Mouse (Mus musculus): ENCODE measurements at regions not wholly inside any gene's neighbourhood (a gene's known extent, or its start where the extent isn't known, plus 50 kb on each side); places are given as distances from the start of the nearest gene placed in this dataset.

DNA sequence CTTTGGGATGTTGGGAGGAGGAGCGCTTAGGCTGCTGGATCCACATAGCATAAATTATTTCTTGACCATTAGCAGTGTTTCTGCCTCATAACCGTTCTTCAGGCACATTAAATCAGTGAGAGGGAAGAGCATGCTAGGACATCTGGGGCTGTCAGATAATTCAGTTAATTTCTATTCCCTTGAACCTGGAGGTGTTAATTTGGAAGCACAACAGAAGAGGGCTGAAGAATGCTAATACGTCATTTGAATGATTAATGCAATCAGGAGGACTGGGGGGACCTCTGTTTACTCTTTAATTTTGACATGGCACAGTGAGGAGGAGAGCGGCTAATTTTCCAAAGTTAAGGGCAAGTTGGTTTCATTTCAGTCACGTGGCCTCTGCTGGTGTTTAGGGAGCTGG is 294.8 kb downstream of the Bcl11a start:
- no peak for DNase-seq (ENCODE audit: low read depth in 2 of 2, low spot score in 2 of 2)

DNA sequence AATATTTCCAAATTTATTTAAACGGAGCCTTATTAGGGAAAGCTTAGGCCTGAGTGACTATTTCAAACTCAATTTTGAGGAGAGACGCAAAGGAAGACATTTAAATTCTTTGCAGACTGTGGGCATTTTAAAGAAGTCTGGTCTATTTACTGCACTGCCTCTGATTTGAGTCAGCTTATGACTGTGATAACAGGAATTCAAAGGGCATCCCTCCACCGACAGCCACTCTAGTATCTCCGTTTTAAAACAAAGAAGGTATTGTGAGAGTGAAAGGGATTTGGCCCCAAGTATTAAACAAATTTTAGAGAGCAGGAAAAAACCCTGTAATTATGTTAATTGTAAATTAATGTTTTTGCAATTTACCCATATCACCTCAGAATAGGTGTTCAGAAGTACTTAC is 295.4 kb downstream of the Bcl11a start:
- no peak for DNase-seq (ENCODE audit: low read depth in 2 of 2, low spot score in 2 of 2)

DNA sequence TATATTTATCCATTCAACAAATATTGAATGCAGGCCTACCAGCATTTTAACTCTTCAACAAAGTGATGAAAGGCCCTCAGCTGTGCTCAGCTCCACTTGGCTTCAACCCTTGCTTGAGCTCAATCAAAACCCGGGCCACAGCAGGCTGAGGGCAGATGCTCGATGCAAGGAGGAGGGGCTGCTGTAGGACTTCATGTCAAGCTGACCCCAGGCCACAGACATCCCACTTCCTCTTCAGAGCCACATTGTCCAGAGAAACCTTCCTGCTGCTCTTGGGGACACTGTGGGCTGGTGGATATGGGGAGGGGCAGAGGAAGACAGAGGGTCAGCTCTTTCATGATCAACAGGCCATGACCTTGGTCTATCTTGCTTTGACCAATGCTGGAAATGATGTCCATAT is 299.7 kb downstream of the Bcl11a start:
- DNase-seq (ENCODE audit: low read depth in 2 of 2, low spot score in 2 of 2) = no peak

DNA sequence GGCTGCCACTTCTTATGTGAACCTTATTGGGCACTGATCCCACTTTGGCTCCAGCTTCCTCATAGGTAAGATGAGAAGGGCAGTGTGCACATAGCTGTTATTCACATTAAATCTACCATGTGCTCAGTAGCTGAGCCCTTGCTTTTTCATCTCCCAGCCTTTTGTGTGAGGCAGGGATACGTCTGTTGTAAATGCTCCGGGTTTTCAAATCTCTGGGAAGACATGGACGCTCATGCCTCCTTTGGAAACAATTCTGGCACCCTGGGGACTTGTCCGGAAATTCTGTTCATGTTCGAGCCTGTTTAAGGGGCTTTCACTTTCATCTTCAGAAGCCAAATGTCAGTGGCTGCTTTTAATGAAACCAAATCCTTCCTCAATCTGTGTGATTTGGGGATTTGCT is 312.7 kb downstream of the Bcl11a start:
- no peak for DNase-seq (ENCODE audit: low read depth in 2 of 2, low spot score in 2 of 2)

GRCm38 (mm10) chr11:24391385-24391784 is 313.5 kb downstream of the Bcl11a start:
- DNase-seq (ENCODE audit: low read depth in 2 of 2, low spot score in 2 of 2) = no peak

DNA sequence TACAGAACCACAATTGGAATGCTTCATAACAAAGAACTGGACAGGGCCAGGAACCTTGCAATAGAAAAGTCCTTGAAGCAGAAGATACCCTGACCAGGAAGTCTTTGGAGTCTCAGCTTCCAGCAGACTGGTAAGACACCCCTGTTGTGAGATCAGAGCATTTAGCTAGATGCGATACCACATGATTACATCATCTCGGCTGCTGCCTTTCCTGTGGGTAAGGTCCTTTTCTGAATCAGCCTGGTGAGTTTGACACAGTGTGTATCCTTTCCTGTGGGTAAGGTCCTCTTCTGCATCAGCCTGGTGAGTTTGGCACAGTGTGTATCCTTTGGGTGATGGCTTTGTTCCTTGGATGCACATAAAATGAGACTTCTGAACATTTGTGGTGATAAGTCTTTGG is 317.6 kb downstream of the Bcl11a start:
- DNase-seq (ENCODE audit: low read depth in 2 of 2, low spot score in 2 of 2) = no peak

DNA sequence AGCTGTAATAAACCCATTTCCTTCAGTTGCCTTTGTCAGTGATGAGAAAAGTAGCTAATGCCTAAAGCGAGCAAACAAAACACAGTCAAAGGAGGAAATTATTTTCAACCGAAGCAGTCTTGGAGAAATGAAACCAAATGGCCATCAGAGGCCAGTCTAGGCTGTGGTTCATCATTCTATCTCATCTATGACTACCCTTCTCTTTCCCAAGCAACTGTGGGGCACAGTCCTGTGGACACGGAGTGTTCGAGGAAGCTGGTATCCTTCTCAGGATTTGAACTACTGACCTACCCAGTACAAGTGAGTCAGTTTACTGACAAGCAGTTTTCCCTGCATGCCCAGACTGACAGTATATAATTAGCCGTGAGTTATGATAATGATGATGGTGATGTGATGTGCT is 319.1 kb downstream of the Bcl11a start:
- no peak for DNase-seq (ENCODE audit: low read depth in 2 of 2, low spot score in 2 of 2)

DNA sequence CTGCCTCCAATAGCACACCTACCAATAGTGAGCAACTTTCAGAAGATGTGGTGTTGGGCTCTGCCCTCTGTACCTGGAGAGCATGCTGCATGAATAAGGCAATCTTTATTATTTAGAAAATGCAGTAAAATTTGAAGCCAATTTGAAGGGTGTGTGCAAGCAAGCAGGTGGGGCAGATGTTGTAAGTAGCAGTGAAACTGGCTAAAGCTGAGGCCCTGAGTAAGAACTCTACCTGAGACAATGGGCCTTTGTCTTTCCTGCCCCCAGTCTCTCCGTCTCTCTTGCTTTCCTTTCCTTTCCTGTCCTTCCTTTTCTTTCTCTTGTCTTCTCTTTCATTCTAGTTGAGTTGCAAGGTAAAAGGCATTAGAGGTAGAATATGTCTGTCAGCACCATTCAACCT is 319.9 kb downstream of the Bcl11a start:
- DNase-seq (ENCODE audit: low read depth in 2 of 2, low spot score in 2 of 2) = no peak

DNA sequence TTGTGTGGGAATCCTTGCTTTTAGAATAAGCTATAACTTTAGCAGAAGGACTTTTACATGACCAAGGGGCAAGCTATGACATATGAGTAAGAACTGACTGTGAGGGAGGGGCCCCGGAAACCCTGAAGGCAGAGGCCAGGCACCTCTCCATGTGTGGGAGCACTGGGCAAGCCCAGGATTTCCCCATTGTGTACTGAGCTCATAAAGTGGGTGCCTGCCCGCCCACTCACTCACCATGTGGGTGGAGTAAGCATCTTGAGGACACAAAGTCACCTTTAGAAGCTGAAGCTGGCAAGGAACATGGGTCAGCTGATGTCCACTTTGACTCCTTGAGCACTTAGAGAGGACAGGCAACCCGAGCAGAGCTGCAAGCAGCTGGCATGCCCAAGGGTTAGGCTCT is 323.3 kb downstream of the Bcl11a start:
- DNase-seq (ENCODE audit: low read depth in 2 of 2, low spot score in 2 of 2) = no peak

GRCm38 (mm10) chr11:24402127-24402526 is 324.3 kb downstream of the Bcl11a start:
- no peak for DNase-seq (ENCODE audit: low read depth in 2 of 2, low spot score in 2 of 2)

DNA sequence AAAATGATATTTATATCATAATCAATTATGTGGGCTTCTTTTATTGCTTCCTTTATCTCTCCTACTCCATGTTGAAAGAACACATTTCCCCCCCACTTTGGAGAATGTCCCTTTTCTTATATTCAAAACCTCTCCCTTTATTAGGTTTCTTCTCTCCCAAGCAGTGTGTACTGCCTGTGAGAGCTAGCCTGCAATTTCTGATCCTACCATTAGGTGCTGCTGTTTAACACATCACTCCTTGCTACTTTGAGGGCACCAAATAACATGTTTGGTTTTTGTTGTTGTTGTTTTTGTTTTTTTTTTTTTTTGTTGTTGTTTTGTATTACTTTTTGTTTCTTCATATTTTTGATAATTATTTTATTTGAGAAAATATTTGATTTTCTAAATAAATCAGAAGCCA is 336.9 kb downstream of the Bcl11a start:
- no peak for DNase-seq (ENCODE audit: low read depth in 2 of 2, low spot score in 2 of 2)

GRCm38 (mm10) chr11:24422066-24422775 is 344.4 kb downstream of the Bcl11a start:
- no peak for DNase-seq (ENCODE audit: low read depth in 2 of 2, low spot score in 2 of 2)

GRCm38 (mm10) chr11:24423278-24423677 is 345.4 kb downstream of the Bcl11a start:
- DNase-seq (ENCODE audit: low read depth in 2 of 2, low spot score in 2 of 2) = no peak

- DNase-seq (ENCODE audit: low read depth in 2 of 2, low spot score in 2 of 2) = no peak
Measured at GRCm38 (mm10) chr11:24426995-24427883, 349.4 kb downstream of the Bcl11a start.

DNA sequence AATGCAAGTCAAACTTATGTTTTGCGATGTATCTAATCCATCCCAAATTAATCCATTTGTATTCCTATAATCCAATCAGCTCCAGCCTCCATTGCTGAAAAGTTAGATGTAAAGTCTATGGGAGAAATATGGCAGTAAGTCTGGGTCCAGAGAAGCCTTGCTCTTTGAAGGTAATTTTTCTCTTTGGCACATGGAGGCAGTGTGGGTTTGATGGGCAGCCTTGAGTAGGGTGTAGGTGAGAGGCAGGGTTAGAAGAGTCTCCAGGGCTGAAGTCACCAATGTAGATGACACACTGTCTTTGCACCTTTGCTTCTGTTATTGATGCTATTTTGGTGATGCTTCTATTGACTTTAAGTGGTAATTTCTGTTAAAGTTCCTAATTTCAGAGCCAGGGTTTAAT is 370.8 kb downstream of the Bcl11a start:
- no peak for DNase-seq (ENCODE audit: low read depth in 2 of 2, low spot score in 2 of 2)

GRCm38 (mm10) chr11:24452267-24452666 is 374.4 kb downstream of the Bcl11a start:
- no peak for DNase-seq (ENCODE audit: low read depth in 2 of 2, low spot score in 2 of 2)

DNA sequence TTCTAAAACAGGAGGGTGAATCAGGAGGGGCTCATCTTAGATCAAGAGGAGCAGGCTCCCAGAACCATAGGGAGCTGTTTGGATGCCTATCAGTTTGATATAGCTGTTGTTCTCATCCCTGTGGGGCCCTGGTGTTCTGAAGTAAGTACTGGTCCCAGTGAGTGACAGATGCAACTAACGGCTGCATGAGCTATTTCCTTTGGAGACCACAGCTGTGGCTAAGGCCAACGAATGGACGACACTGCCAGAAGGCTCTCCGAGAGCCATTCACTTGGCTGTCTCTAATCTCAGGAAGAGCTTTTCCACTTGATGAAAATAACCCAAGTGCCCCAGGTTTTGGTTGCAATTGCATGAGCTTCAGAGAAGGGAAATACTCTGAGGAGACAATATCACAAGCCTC is 386.8 kb downstream of the Bcl11a start:
- no peak for DNase-seq (ENCODE audit: low read depth in 2 of 2, low spot score in 2 of 2)

DNA sequence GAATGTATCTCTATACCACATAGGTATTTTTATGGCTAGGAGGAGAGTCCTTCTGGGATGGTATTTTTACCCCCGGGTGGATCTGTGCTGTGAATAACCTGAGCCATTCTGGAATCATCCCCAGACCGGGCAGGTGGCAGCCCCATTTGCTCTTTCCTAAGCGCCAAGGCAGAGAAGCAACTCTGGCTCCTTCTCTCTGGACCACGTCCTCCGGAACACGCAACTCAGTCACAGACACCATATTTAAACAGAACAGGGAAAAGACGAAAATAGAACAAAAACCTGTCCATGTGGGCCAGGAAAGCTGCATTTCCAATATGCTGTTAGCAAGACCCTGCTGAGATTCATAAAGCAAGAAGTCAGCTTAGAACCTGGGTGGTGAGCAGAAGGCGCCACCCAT is 389.6 kb downstream of the Bcl11a start:
- no peak for DNase-seq (ENCODE audit: low read depth in 2 of 2, low spot score in 2 of 2)

DNA sequence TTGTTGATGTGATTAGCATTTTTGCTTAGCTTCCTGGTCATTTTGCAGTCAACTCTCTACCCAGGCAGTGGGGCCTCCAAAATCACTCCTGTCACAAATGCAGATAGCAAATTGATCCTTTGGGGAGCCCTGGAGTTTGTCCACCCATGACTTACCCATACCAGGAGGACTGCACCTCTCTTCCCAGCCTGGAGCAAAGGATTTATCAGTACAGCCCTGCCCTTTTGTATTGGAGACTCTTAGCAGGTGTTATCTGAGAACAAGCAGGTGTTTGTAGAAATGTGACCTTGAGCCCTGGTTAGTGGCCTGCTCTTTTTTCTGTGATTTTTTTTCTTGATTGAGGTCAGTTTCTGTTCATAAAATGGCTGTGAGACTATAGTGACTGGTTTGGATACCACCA is 392.6 kb downstream of the Bcl11a start:
- DNase-seq (ENCODE audit: low read depth in 2 of 2, low spot score in 2 of 2) = no peak

DNA sequence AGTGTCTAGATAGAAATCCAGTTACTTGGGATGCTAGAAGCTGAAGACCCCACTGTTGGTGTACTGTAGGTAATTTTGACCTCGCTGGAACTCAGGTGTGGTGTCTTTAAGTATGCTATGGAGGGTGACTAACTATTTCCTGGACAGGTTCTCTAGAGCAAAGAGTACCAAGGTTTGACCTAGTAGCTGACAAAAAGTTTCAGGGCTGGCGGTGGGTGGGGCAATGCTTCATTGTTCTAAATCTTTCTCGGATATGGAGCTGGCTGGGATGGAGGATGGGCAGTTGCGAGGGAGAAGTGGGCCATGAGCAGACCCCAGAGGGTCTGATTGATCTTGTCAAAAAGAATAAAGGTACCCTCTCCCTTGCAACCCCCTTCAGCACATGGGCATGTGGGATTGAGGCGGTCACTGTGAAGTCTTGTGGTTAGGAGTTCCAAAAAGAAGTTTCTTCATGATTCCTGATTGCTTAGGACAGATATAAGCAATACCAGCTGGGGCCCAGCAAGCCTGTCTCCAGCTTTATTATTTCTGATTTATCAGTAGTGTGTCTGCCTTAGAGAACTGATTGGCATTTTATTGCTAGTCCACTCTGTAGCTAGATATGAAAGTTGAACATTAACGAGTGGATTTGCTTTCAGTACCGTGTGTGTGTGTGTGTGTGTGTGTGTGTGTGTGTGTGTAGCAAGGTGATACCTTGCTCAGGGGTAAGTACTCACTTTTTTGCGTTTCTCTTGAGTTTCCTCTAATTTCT is 394.9 kb downstream of the Bcl11a start:
- DNase-seq (ENCODE audit: low read depth in 2 of 2, low spot score in 2 of 2) = no peak

- DNase-seq (ENCODE audit: low read depth in 2 of 2, low spot score in 2 of 2) = no peak
Measured at GRCm38 (mm10) chr11:24473368-24474010, 395.6 kb downstream of the Bcl11a start.

Data from CD8-positive naive resting alpha-beta T cell, adult 2 months (primary cell).